Mouse (Mus musculus): ENCODE measurements at regions not wholly inside any gene's neighbourhood (a gene's known extent, or its start where the extent isn't known, plus 50 kb on each side); places are given as distances from the start of the nearest gene placed in this dataset.

GRCm38 (mm10) chr13:81020106-81020747 is 137.0 kb downstream of the Arrdc3 start:
- TF ChIP-seq USF1 (IDR thresholded peaks at IDR 0.05; ENCODE audit: low read depth) = no peak
- TF ChIP-seq POLR2A (IDR thresholded peaks at IDR 0.05; ENCODE audit: insufficient read length, low read depth) = no peak
- no peak for TF ChIP-seq SRF (IDR thresholded peaks at IDR 0.05; ENCODE audit: control insufficient read depth, insufficient read length, low read depth)
- no peak for TF ChIP-seq TCF12 (IDR thresholded peaks at IDR 0.05; ENCODE audit: insufficient read depth, poor library complexity, severe bottlenecking)
- no peak for TF ChIP-seq MAX (IDR thresholded peaks at IDR 0.05; ENCODE audit: low read depth)
- no peak for TF ChIP-seq MYOG (IDR thresholded peaks at IDR 0.05; ENCODE audit: control insufficient read depth in 1 of 3, insufficient read depth in 1 of 3, insufficient read length in 2 of 3, low read depth in 2 of 3)
- no peak for TF ChIP-seq CEBPB (IDR thresholded peaks at IDR 0.05; ENCODE audit: insufficient read depth, poor library complexity, severe bottlenecking)
- TF ChIP-seq E2F4 (IDR thresholded peaks at IDR 0.05; ENCODE audit: insufficient read depth) = no peak
- TF ChIP-seq POLR2AphosphoS2 (IDR thresholded peaks at IDR 0.05; ENCODE audit: insufficient read length, low read depth) = no peak
- no peak for TF ChIP-seq TCF3 (IDR thresholded peaks at IDR 0.05; ENCODE audit: insufficient read length, low read depth)
- TF ChIP-seq MYOD1 (IDR thresholded peaks at IDR 0.05; ENCODE audit: control insufficient read depth in 1 of 3, insufficient read length in 2 of 3, low read depth in 2 of 3) = no peak
- no peak for TF ChIP-seq REST (IDR thresholded peaks at IDR 0.05; ENCODE audit: insufficient read depth, insufficient read length)
